Mouse (Mus musculus) neural tube, embryonic 10.5 days (tissue): ENCODE measurements around the gene Btk.

Source experiments
- DNase-seq: peaks from one replicate; pipeline ENCODE4 v3.0.0-alpha.2; 2017; ENCODE audit warnings: low spot score; ENCODE audit errors: extremely low spot score

Btk gene

DNA sequence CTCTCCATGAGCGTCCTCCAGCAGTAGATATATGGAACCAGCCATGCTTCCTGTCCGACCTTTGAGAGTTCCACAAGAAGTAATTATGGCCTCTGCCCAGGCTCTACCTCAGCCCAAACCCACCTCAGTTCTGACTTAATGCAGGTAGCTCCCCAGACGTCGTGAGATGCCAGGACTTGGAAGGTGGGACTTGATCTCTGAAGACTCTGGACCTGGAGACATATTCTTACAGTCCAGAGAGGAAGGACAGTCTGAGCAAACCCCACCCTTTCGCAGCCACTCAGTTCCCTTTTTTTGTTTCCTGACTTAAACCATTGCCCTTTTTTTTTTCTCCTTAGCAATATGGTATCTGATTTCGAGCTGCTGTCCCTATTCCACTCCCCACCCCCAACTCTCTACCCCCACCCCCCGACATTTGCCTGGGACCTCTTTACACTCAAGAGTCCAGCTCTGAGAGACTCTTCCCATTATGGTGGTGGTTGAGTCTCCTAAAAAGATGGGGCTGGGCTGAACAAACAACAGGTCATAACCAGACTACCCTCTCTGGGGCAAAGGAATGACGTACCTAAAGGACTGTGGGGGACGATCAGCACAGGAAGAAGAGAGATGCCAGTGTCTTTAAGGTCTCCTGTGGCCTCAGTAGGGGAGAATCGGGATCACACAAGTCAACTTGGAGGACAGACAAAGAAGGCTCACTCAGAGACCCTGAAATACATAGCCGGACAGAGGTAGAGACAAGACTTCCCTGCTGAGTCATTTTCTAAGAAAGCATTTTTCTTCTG lies at the start of gene Btk:
TSS of gene Btk (minus strand) at position 683 of the 782 bp plus-strand sequence.
- DNase-seq, result no peak

GRCm38 (mm10) chrX:134632710-134633109 lies 49.3 kb upstream of the Btk start:
- no peak for DNase-seq

DNA sequence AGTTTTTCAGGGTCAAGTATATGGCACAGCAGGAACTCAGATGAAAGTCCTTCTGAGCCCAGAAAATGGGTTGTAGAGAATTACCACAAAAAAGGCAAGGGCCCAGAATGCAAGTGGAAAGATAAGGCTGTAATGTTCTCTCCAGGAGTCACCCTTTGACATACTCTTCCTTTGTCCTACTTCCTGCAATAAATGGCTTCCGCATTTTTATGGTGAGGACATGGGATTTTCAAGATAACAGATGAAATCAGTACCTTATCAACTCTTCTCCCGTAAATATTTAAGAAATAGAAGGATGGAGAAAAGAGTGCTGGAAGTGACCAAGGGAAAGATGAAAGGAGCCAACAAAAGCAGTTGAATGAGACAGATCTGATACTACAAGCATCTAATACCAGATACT lies 44.8 kb upstream of the Btk start:
- DNase-seq, result no peak

- no peak for DNase-seq
Observed at GRCm38 (mm10) chrX:134623350-134623749, 40.0 kb upstream of the Btk start.

GRCm38 (mm10) chrX:134621685-134622084 lies 38.3 kb upstream of the Btk start:
- DNase-seq, result no peak

DNA sequence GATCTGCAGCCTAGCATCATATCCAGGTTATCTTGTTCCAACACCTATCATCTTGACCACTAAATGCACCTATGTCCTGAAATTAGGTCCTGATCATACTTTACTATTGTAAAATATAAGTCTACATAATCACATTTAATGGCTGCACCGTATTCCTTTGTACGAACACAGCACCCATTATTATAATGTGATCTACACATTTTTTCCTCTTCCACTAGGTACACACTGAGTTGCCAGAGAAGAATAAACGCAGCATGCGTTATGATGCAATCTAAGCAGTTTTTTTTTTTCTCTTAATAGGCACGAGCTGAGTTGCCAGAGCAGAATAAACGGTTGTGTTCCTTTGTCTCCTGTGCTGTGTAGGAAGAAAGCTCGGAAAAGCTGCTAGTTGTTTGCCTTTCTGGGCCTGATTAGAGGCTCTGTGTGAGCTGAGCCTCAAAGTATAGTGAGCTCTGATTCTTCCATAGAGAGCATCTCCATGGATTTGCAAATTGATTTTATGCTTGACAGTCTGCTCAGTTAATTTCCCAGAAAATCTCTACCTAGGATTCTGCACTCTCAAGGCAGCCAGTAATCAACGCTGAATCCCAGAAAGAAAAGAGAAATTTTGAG lies 37.0 kb upstream of the Btk start:
- DNase-seq, result no peak

- no peak for DNase-seq
Observed at GRCm38 (mm10) chrX:134619695-134620094, 36.3 kb upstream of the Btk start.

DNA sequence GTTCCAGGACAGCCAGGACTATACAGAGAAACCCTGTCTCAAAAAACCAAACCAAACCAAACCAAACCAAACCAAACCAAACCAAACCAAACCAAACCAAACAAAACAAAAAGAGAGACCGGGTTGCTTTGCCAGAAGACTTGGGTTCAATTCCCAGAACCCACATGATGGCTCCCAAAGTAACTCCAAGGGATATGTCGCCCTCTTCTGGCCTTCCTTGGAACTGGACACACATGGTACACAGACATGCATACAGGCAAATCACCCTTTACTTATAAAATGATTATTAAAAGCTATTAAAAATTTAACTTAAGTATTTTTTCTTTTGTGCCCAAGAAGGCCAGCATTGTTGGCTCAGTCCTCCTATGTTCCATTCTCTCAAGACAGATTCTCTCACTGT lies 30.9 kb upstream of the Btk start:
- no peak for DNase-seq

- peak; percentile 64 for DNase-seq
Observed at GRCm38 (mm10) chrX:134612285-134612959, 29.1 kb upstream of the Btk start.

GRCm38 (mm10) chrX:134610984-134611383 lies 27.6 kb upstream of the Btk start:
- no peak for DNase-seq

- no peak for DNase-seq
Observed at GRCm38 (mm10) chrX:134609472-134609871, 26.1 kb upstream of the Btk start.

DNA sequence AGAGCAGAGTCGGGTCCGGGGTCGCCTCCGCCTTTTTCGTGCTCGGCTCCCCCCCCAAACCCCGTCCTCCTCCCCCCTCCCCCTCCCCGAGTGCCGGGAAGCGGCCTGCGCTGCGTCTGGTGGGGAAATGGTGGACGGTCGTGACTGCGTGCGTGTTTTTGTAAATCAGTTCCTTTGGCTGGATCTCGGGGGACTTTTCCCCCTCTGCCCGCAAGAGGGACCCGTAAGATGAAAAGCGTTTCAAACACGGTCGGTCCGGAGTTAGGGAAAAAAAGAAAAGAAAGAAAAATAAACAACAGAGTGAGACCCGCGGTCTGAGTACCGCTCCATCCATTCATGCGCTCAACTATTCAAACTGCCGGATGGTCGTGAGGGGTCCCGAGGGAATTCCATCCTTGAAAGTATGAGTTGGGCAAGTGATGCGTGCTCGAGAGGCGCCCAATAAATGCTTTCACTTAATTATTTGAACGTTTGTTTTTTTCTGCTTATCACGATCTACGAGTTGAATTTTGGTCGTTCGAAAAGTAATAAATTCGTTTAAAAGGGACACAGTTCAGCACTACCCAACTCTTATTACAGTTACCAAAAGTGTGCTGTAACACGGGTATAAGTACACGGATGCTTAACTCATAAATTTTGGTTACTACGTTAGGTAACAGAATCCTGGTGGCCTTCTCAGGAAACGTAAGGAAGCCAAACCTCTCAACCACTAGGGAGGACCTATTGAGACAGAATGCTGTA lies 18.2 kb upstream of the Btk start:
- DNase-seq, result no peak

DNA sequence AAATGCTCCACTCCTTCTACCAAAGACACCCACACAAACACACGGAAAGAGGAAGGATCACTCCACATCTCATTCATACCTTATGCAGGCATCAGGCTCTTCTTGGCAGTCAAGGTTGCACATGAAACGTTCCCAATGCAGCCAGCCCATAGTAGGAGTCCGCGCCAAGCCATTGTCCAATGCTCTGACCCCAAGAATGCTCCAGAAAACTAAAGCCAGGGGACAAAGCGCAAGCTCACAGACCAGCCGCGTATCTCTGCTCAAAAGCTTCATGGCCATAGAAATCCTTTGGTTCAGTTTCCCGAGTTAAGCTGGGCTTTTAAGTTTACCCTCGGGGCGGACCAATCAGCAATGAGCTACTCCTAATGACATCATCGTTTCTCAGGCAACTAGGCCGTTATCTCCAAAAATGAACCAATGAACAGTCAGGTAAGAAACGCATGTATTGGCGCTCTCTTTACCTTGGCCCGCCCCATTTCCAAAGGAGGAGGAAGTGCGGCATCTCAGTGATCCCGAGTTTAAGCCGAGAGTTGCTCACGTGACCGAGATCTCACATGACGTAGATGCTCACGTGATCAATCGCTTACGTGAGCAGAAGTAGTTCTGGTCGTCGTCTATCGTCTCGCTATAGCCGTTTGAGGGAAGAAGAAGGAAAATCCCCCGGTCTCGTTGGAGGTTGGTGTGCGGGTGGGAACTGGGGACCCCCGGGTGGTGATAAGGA lies 17.4 kb upstream of the Btk start, which contains the start of the genes Gla and Hnrnph2:
TSS of gene Gla (minus strand) at position 467 of the 721 bp plus-strand sequence.
TSS of gene Hnrnph2 (plus strand) at position 521 of the 721 bp plus-strand sequence.
- peak; percentile 85 for DNase-seq

- DNase-seq, result no peak
Observed at GRCm38 (mm10) chrX:134599922-134600565, 16.7 kb upstream of the Btk start.

GRCm38 (mm10) chrX:134589836-134590235 lies 6.5 kb upstream of the Btk start:
- no peak for DNase-seq

- no peak for DNase-seq
Observed at GRCm38 (mm10) chrX:134588997-134589396, 5.6 kb upstream of the Btk start.

DNA sequence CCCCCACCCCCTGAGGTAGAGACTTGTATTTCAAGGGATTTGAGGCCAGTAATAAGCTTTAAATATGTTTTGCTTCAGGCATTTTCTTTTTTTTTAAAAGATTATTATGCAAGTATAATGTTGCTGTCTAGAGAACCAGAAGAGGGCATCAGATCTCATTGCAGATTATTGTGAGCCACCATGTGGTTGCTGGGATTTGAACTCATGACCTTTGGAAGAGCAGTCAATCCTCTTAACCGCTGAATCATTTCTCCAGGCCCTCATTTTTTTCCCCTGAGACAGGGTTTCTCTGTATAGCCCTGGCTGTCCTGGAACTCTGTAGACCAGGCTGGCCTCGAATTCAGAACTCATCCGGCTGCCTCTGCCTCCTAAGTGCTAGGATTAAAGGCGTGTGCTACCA lies 4.9 kb upstream of the Btk start:
- no peak for DNase-seq

DNA sequence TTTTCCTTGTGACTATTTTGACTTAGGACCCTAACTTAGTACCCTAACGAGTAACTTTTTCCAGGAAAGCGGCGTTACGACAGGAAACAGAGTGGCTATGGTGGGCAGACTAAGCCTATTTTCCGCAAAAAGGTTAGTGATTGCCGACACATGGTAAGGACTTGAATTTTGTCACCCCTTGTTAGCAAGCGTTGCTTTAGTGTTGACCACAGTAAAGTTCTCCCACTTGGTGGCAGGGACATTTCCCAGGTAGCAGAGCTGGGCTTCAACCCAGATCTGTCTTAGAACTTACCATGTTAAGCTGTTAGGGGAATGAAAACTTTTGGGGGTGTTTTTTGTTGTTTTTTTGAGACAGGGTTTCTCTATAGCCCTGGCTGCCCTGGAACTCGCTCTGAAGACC lies 3.1 kb upstream of the Btk start:
- no peak for DNase-seq

- DNase-seq, result peak; percentile 82
Observed at GRCm38 (mm10) chrX:134585103-134586002, 2.0 kb upstream of the Btk start, which contains the start of gene Rpl36a. Gene Rpl36a, plus strand, starts transcription at chrX:134585654.
